Mouse (Mus musculus) spleen, adult 2 months (tissue): Measurements from ENCODE around the gene Src. TPM values are rescaled to one million over a fixed set of nuclear protein-coding genes. Genes with fewer than 3 reads are reported as not detected.
"Not testable (repeated sequence)": the region's sequence is repeated elsewhere in the genome, so short reads cannot be mapped to it uniquely, and the experiment has no call there.

Experiments used
- DNase-seq, 2 experiments: peaks; one replicate each; pipeline versions ENCODE4 v3.0.0 to v3.0.0-alpha.2; 2012 to 2021; ENCODE audit warnings: low spot score in 2 of 2, low read depth in 1 of 2
- H3K27ac ChIP-seq: fragments of 200-500 bp; 2 replicates; pipeline ENCODE4 v1.5.1; 2012; ENCODE audit warnings: low read length, inconsistent platforms; ENCODE audit not compliant: insufficient read depth
- H3K27me3 ChIP-seq: fragments of 200-500 bp; 2 replicates; pipeline ENCODE4 v1.6.1; 2012; ENCODE audit warnings: mild to moderate bottlenecking, moderate library complexity, low read length, inconsistent platforms; ENCODE audit not compliant: control insufficient read depth, insufficient read depth
- H3K36me3 ChIP-seq: fragments of 200-500 bp; 2 replicates; pipeline ENCODE4 v1.6.1; 2012; ENCODE audit warnings: mild to moderate bottlenecking, low read length, inconsistent platforms; ENCODE audit not compliant: control insufficient read depth, insufficient read depth
- H3K4me1 ChIP-seq: fragments of 200-500 bp; 2 replicates; pipeline ENCODE4 v1.6.1; 2011; ENCODE audit warnings: inconsistent platforms; ENCODE audit not compliant: control insufficient read depth, insufficient read depth, insufficient read length
- H3K4me3 ChIP-seq: fragments of 200-500 bp; 2 replicates; pipeline ENCODE4 v1.5.1; 2011; ENCODE audit warnings: mild to moderate bottlenecking, inconsistent platforms; ENCODE audit not compliant: insufficient read depth, insufficient read length; ENCODE audit errors: extremely low read depth
- CTCF ChIP-seq: fragments of 200-500 bp; IDR thresholded peaks from 2 replicates; pipeline ENCODE4 v1.5.1; 2011; ENCODE audit warnings: mild to moderate bottlenecking, inconsistent platforms; ENCODE audit not compliant: insufficient read depth, insufficient read length, insufficient replicate concordance; ENCODE audit errors: extremely low read depth
- POLR2A ChIP-seq: fragments of 200-500 bp; IDR thresholded peaks from 2 replicates; pipeline ENCODE4 v1.6.1; 2011; ENCODE audit warnings: low read depth, low read length, inconsistent platforms
- WGBS: fragments of 180-500 bp; shearing (Covaris S2); methylation state at CpG from one replicate; pipeline ENCODE4 v1.1.7; 2018; 5-methylcytosine and 5-hydroxymethylcytosine counted together
- polyA plus RNA-seq: library from polyadenylated mRNA; depleted of rRNA; stranded (reverse); fragments of >200 nt; gene quantifications from 2 replicates; pipeline ENCODE4 v1.2.3, GENCODE M21; 2012

Gene Src
- polyA plus RNA-seq, 1 experiment, result 14.6 TPM

DNA sequence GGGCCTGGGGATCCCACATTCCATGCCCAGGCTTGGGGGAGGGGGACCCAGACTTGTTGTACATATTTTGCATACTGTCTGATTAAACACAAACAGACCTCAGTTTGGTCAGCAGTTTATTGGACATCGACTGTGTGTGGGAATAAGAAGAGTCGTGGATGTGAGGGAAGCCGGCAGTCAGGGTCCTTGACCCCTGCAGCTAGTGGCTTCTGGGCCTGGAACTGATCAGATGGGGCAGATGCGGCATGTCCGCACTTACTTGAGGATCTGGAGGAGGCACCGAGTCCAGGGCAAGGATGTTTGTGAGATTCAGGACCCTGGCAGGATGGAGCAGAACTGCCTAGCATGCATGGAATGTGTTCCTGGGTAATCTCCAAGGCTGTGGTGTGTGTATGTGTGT is 53.5 kb downstream of the Src start:
- no peaks in the 10 kb centered on the region for H3K4me1 ChIP-seq
- TF ChIP-seq POLR2A, result no peak
- no peak for TF ChIP-seq CTCF
- no peak overlapping the region for H3K4me3 ChIP-seq
- H3K27me3 ChIP-seq, result no peaks in the 10 kb centered on the region
- 87% methylated on average over 6 of the region's 6 CpGs for WGBS
- no peak overlapping the region for H3K27ac ChIP-seq
- no peak for DNase-seq
- no peaks in the 10 kb centered on the region for H3K36me3 ChIP-seq

DNA sequence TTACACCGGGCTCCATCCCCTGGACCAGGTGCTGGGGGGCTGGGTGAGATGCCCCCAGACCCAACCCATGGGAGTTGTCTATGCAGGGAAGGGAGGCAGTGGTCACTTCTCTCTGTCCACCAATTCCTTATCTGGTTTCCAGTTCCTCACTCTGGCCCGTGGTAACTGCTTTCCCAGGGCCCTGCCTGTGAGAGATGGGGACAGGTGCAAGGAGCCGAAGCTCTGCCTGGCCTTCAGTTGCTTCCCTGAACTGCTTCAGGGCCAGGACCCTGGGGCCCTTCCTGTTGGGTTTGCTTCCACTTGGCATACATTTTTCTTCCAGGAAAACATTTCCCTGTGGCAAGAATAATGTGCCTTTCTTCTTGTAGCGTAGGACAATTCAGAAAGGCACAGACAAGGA is 54.2 kb downstream of the Src start:
- Histone ChIP-seq H3K4me1 (no peaks in the 10 kb centered on the region), H3K4me3 (no peak overlapping the region), H3K36me3 (no peaks in the 10 kb centered on the region), H3K27ac (no peak overlapping the region), H3K27me3 (no peaks in the 10 kb centered on the region)
- whole genome bisulfite sequencing, result 81% methylated on average over 4 of the region's 4 CpGs
- TF ChIP-seq POLR2A, result no peak
- TF ChIP-seq CTCF, result no peak
- DNase-seq, result no peak

DNA sequence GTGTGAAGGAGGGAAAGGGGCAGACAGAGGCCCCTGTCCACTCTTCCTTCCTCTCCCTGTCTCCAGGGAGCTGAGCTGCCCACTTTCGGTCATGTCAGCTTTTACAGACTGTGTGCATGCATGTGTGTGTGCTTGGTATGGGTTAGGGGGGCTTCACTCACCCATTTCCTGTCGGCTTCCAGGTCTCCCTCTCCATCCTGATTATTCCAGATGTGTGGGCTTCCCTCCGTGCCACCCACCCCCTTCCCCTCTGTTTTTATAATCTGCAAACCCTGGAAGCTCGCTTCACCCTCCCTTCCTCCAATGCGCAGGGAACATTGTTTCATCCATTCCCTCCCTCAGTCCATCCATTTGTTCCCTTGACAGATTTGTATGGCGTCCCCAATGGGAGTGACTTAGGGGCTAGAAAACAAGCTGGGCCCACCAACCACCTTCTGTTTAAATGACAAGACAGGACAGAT is 56.1 kb downstream of the Src start:
- Histone ChIP-seq H3K27me3 (no peaks in the 10 kb centered on the region), H3K36me3 (no peaks in the 10 kb centered on the region), H3K4me1 (no peaks in the 10 kb centered on the region), H3K27ac (no peak overlapping the region), H3K4me3 (no peak overlapping the region)
- no peak for DNase-seq
- WGBS, result 66% methylated on average over 6 of the region's 6 CpGs
- no peak for TF ChIP-seq POLR2A
- TF ChIP-seq CTCF, result no peak

GRCm38 (mm10) chr2:157475437-157476379 is 57.5 kb downstream of the Src start:
- TF ChIP-seq CTCF, result no peak
- TF ChIP-seq POLR2A, result no peak
- H3K27me3 ChIP-seq, result no peaks in the 10 kb centered on the region
- H3K4me3 ChIP-seq, result no peak overlapping the region
- H3K27ac ChIP-seq, result no peak overlapping the region
- no peaks in the 10 kb centered on the region for H3K36me3 ChIP-seq
- no peaks in the 10 kb centered on the region for H3K4me1 ChIP-seq
- 81% methylated on average over 13 of the region's 13 CpGs for WGBS
- DNase-seq, result no peak

DNA sequence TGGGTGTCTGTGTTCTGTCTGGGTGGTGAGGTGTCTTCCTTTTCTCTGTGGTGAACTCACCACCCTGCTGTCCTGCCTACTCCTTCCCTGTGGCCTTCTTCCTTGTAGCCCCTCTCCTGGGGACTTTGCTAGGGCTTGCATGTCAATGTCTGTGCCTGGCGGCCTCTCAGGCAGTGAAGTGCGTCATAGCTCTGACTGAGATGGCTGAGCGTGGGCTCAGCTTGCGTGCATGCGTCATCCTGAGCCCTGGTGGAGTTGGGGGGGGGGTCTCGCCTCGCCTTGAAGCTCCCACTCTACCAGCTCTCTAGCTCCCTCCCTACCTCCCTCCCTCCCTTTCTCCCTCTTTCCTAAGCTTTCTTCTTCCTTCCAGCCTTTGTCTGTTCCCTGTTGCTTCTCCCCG is 60.4 kb downstream of the Src start:
- Histone ChIP-seq H3K4me3 (no peak overlapping the region), H3K27me3 (no peaks in the 10 kb centered on the region), H3K36me3 (no peaks in the 10 kb centered on the region), H3K4me1 (no peaks in the 10 kb centered on the region), H3K27ac (no peak overlapping the region)
- WGBS, result 83% methylated on average over 8 of the region's 8 CpGs
- no peak for DNase-seq
- TF ChIP-seq POLR2A (no peak), CTCF (no peak)

DNA sequence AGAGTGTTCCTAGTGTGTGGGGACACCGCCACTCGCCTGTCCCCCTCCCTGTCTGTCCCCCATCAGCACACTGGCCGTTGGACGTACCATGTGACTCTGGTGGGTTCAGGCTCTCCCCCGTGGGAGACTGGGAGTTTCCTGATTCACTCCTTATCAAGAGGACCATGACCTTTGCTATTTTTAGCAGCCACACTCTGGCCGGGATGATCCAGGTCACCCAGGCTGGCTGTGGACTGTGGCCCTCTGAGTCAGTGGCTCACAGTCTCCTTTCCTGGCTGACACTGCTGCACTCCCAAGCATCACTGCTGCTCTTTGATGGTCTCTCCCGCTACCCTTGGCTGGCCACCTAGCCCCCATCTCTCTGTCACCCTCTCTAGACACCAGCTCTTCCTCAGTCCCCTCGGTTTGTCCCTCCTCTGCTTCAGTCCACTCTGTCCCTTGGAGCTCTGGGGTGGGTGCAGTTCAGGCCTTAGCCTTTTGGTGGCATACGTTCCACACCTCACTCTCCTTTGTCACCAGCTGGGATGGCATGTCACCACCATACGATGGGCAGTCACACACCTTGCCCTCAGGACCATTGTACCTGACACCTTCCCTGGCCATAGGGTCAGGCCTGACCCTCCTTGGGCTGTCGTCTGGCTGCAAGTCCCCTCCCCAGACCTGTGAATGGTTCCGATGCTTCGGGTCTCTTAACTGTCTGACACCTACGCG is 61.8 kb downstream of the Src start:
- no peak overlapping the region for H3K4me3 ChIP-seq
- no peaks in the 10 kb centered on the region for H3K4me1 ChIP-seq
- no peaks in the 10 kb centered on the region for H3K36me3 ChIP-seq
- no peaks in the 10 kb centered on the region for H3K27me3 ChIP-seq
- TF ChIP-seq POLR2A, result no peak
- peak; percentile 4; the same call in 1 of the 2 replicates for TF ChIP-seq CTCF
- WGBS, result 51% methylated on average over 15 of the region's 15 CpGs
- DNase-seq, result no peak
- no peak overlapping the region for H3K27ac ChIP-seq

GRCm38 (mm10) chr2:157482729-157483128 is 64.5 kb downstream of the Src start:
- no peak overlapping the region for H3K4me3 ChIP-seq
- no peaks in the 10 kb centered on the region for H3K4me1 ChIP-seq
- no peaks in the 10 kb centered on the region for H3K36me3 ChIP-seq
- no peak for TF ChIP-seq POLR2A
- no peak for TF ChIP-seq CTCF
- H3K27ac ChIP-seq, result no peak overlapping the region
- DNase-seq, result no peak
- 77% methylated on average over 12 of the region's 12 CpGs for WGBS
- no peaks in the 10 kb centered on the region for H3K27me3 ChIP-seq

- H3K4me1 ChIP-seq, H3K27ac ChIP-seq, H3K36me3 ChIP-seq, H3K27me3 ChIP-seq, H3K4me3 ChIP-seq, DNase-seq: not testable (repeated sequence)
- WGBS, result 95% methylated on average over 5 of the region's 5 CpGs
These were observed 68.3 kb downstream of the Src start for GRCm38 (mm10) chr2:157486559-157486958.
